Mouse (Mus musculus) MEL (cell line): ENCODE results near the gene Sat2. TPM values are rescaled to one million over a fixed set of nuclear protein-coding genes. Genes with fewer than 3 reads are reported as not detected.

Source experiments
- DNase-seq: peaks from one replicate; pipeline ENCODE4 v3.0.0; 2011; ENCODE audit warnings: low read depth, low spot score
- H3K27ac ChIP-seq: 2 replicates; pipeline ENCODE4 v1.5.1; 2012; ENCODE audit warnings: low read depth, mild to moderate bottlenecking, control low read depth, low read length, moderate library complexity; ENCODE audit not compliant: control insufficient read depth
- H3K27me3 ChIP-seq, 2 experiments: fragments of 150-350 bp in 1 of 2; sonication (generic) in 1 of 2; 2 replicates each; pipeline ENCODE4 v1.6.1; 2012; ENCODE audit warnings: low read length in 2 of 2, mild to moderate bottlenecking in 2 of 2, improper control_type of control experiment in 1 of 2, moderate library complexity in 1 of 2; ENCODE audit not compliant: insufficient read depth in 2 of 2, control insufficient read depth in 1 of 2
- H3K36me3 ChIP-seq, 2 experiments: 2 replicates each; pipeline ENCODE4 v1.6.1; 2012 to 2014; ENCODE audit warnings: low read length in 2 of 2, improper control_type of control experiment in 1 of 2, inconsistent platforms in 1 of 2, mild to moderate bottlenecking in 1 of 2; ENCODE audit not compliant: insufficient read depth in 2 of 2, control insufficient read depth in 1 of 2
- H3K4me1 ChIP-seq, 2 experiments: fragments of 150-350 bp in 1 of 2; sonication (generic) in 1 of 2; 2 replicates each; pipeline ENCODE4 v1.6.1; 2012; ENCODE audit warnings: low read length in 2 of 2, improper control_type of control experiment in 1 of 2, mild to moderate bottlenecking in 1 of 2; ENCODE audit not compliant: insufficient read depth in 2 of 2, control insufficient read depth in 1 of 2
- H3K4me3 ChIP-seq, 2 experiments: fragments of 150-350 bp in 1 of 2; sonication (generic) in 1 of 2; 2 replicates each; pipeline ENCODE4 v1.5.1; 2012; ENCODE audit warnings: low read depth in 2 of 2, low read length in 2 of 2, mild to moderate bottlenecking in 2 of 2, moderate library complexity in 2 of 2, control low read depth in 1 of 2, improper control_type of control experiment in 1 of 2; ENCODE audit not compliant: control insufficient read depth in 1 of 2, insufficient read depth in 1 of 2
- H3K79me2 ChIP-seq: 2 replicates; pipeline ENCODE4 v1.6.1; 2012; ENCODE audit warnings: mild to moderate bottlenecking, low read length, moderate library complexity; ENCODE audit not compliant: control insufficient read depth, poor library complexity, insufficient read depth
- H3K9ac ChIP-seq: 2 replicates; pipeline ENCODE4 v1.6.1; 2012; ENCODE audit warnings: low read depth, mild to moderate bottlenecking, control low read depth, low read length, moderate library complexity; ENCODE audit not compliant: control insufficient read depth, poor library complexity, severe bottlenecking
- H3K9me3 ChIP-seq: fragments of 150-350 bp; sonication (generic); replicated peaks from 2 replicates; pipeline ENCODE4 v1.6.1; 2012; ENCODE audit warnings: mild to moderate bottlenecking, low read length, improper control_type of control experiment, moderate library complexity; ENCODE audit not compliant: insufficient read depth
- CHD2 ChIP-seq: IDR thresholded peaks from 2 replicates; pipeline ENCODE4 v1.6.1; 2011; ENCODE audit warnings: low read length, improper control_type of control experiment
- CTCF ChIP-seq, 3 experiments: IDR thresholded peaks in 2 of 3; conservative IDR thresholded peaks in 1 of 3; 2 replicates each; pipeline ENCODE4 v1.5.1; 2011 to 2012; ENCODE audit warnings: low read length in 3 of 3, low read depth in 2 of 3, mild to moderate bottlenecking in 2 of 3, improper control_type of control experiment in 1 of 3, inconsistent platforms in 1 of 3, mixed read lengths in 1 of 3, moderate library complexity in 1 of 3; ENCODE audit not compliant: control insufficient read depth in 1 of 3, insufficient read depth in 1 of 3, poor library complexity in 1 of 3, severe bottlenecking in 1 of 3
- E2F4 ChIP-seq: IDR thresholded peaks from 2 replicates; pipeline ENCODE4 v1.6.1; 2011; ENCODE audit warnings: low read depth, low read length, improper control_type of control experiment, borderline replicate concordance
- GABPA ChIP-seq: IDR thresholded peaks from 2 replicates; pipeline ENCODE4 v1.6.1; 2012; ENCODE audit warnings: low read depth, mild to moderate bottlenecking, inconsistent platforms, low read length, improper control_type of control experiment, moderate library complexity
- GATA1 ChIP-seq: IDR thresholded peaks from 2 replicates; pipeline ENCODE4 v1.6.1; 2011; ENCODE audit warnings: low read depth, low read length, improper control_type of control experiment
- HCFC1 ChIP-seq: IDR thresholded peaks from 2 replicates; pipeline ENCODE4 v1.6.1; 2012; ENCODE audit warnings: low read depth, mild to moderate bottlenecking, inconsistent platforms, low read length, improper control_type of control experiment, moderate library complexity
- KAT2A ChIP-seq: conservative IDR thresholded peaks from 2 replicates; pipeline ENCODE4 v1.6.1; 2012; ENCODE audit warnings: low read depth, low read length, improper control_type of control experiment, inconsistent platforms
- MAFK ChIP-seq: IDR thresholded peaks from 2 replicates; pipeline ENCODE4 v1.6.1; 2011; ENCODE audit warnings: low read depth, mild to moderate bottlenecking, low read length, improper control_type of control experiment, borderline replicate concordance
- MAX ChIP-seq: IDR thresholded peaks from 2 replicates; pipeline ENCODE4 v1.6.1; 2011; ENCODE audit warnings: low read length, improper control_type of control experiment
- MEF2A ChIP-seq: IDR thresholded peaks from 2 replicates; pipeline ENCODE4 v1.6.1; 2014; ENCODE audit warnings: low read depth, mild to moderate bottlenecking, inconsistent platforms, low read length, improper control_type of control experiment; ENCODE audit not compliant: poor library complexity, insufficient replicate concordance, severe bottlenecking; ENCODE audit errors: extremely low read depth
- MYB ChIP-seq: IDR thresholded peaks from 2 replicates; pipeline ENCODE4 v1.6.1; 2011; ENCODE audit warnings: mild to moderate bottlenecking, low read depth, low read length, improper control_type of control experiment
- MYC ChIP-seq: IDR thresholded peaks from 2 replicates; pipeline ENCODE4 v1.6.1; 2011; ENCODE audit warnings: low read depth, mild to moderate bottlenecking, low read length, improper control_type of control experiment, moderate library complexity
- NELFE ChIP-seq: IDR thresholded peaks from 2 replicates; pipeline ENCODE4 v1.6.1; 2011; ENCODE audit warnings: low read depth, low read length, improper control_type of control experiment
- NRF1 ChIP-seq: IDR thresholded peaks from 2 replicates; pipeline ENCODE4 v1.6.1; 2014; ENCODE audit warnings: low read depth, mild to moderate bottlenecking, inconsistent platforms, low read length, improper control_type of control experiment, moderate library complexity; ENCODE audit not compliant: poor library complexity, insufficient read depth, severe bottlenecking
- POLR2A ChIP-seq, 2 experiments: IDR thresholded peaks; 2 replicates each; pipeline ENCODE4 v1.6.1; 2011 to 2012; ENCODE audit warnings: low read length in 2 of 2, mild to moderate bottlenecking in 2 of 2, control low read depth in 1 of 2, improper control_type of control experiment in 1 of 2, low read depth in 1 of 2, moderate library complexity in 1 of 2; ENCODE audit not compliant: control insufficient read depth in 1 of 2, insufficient read depth in 1 of 2, poor library complexity in 1 of 2
- POLR2AphosphoS2 ChIP-seq: IDR thresholded peaks from 2 replicates; pipeline ENCODE4 v1.6.1; 2011; ENCODE audit warnings: low read length, improper control_type of control experiment
- SIN3A ChIP-seq: IDR thresholded peaks from 2 replicates; pipeline ENCODE4 v1.6.1; 2012; ENCODE audit warnings: low read length, improper control_type of control experiment, inconsistent platforms
- SMC3 ChIP-seq: IDR thresholded peaks from 2 replicates; pipeline ENCODE4 v1.6.1; 2011; ENCODE audit warnings: low read depth, low read length, improper control_type of control experiment
- UBTF ChIP-seq: IDR thresholded peaks from 2 replicates; pipeline ENCODE4 v1.6.1; 2012; ENCODE audit warnings: low read depth, mild to moderate bottlenecking, inconsistent platforms, low read length, improper control_type of control experiment, moderate library complexity, borderline replicate concordance; ENCODE audit not compliant: insufficient read depth
- USF1 ChIP-seq: IDR thresholded peaks from 2 replicates; pipeline ENCODE4 v1.6.1; 2014; ENCODE audit warnings: low read depth, mild to moderate bottlenecking, inconsistent platforms, low read length, improper control_type of control experiment, moderate library complexity
- USF2 ChIP-seq, 2 experiments: IDR thresholded peaks; 2 replicates each; pipeline ENCODE4 v1.6.1; 2011 to 2012; ENCODE audit warnings: improper control_type of control experiment in 2 of 2, low read length in 2 of 2, borderline replicate concordance in 1 of 2, inconsistent platforms in 1 of 2, low read depth in 1 of 2, mild to moderate bottlenecking in 1 of 2; ENCODE audit not compliant: insufficient read depth in 1 of 2
- ZMIZ1 ChIP-seq: IDR thresholded peaks from 2 replicates; pipeline ENCODE4 v1.6.1; 2012; ENCODE audit warnings: low read depth, mild to moderate bottlenecking, inconsistent platforms, low read length, improper control_type of control experiment, moderate library complexity
- ZNF384 ChIP-seq: IDR thresholded peaks from 2 replicates; pipeline ENCODE4 v1.6.1; 2012; ENCODE audit warnings: low read depth, mild to moderate bottlenecking, inconsistent platforms, low read length, improper control_type of control experiment
- polyA plus RNA-seq, 2 experiments: library from polyadenylated mRNA; stranded (reverse) in 1 of 2; unstranded in 1 of 2; fragments of >175 nt in 1 of 2; fragments of >200 nt in 1 of 2; gene quantifications; 2 replicates each; pipeline versions ENCODE4 v1.2.1 to v1.2.4; 2012; ENCODE audit warnings: low replicate concordance in 2 of 2, low read depth in 1 of 2; ENCODE audit not compliant: insufficient read length in 2 of 2, insufficient read depth in 1 of 2, missing spikeins in 1 of 2
- total RNA-seq: library from RNA; depleted of rRNA; stranded (reverse); fragments of 300-350 nt; gene quantifications from 2 replicates; pipeline ENCODE4 v1.2.3, GENCODE M21; 2012

Sat2 gene
- total and polyA plus RNA-seq, 3 experiments: not detected

- H3K36me3 ChIP-seq: peaks cover 17 to 48% of the 10 kb centered on the region in 2 experiments
- peak overlapping the region; percentile 84; the same call in 1 of the 2 replicates for H3K27ac ChIP-seq
- no peak overlapping the region for H3K4me3 ChIP-seq
- H3K27me3 ChIP-seq: no peaks in the 10 kb centered on the region
- no peaks in the 10 kb centered on the region for H3K9me3 ChIP-seq
- no peak for TF ChIP-seq USF2 (IDR thresholded peaks at IDR 0.05; ENCODE audit: borderline replicate concordance in 1 of 2, insufficient read depth in 1 of 2, low read depth in 1 of 2, low read length in 2 of 2)
- TF ChIP-seq HCFC1: no peak
- no peak for TF ChIP-seq MEF2A
- no peak for TF ChIP-seq GATA1
- TF ChIP-seq KAT2A: no peak
- TF ChIP-seq MAFK: 0 out of 2 replicates have a peak, but pooled peaks have one; percentile 50
- H3K79me2 ChIP-seq: peaks cover 50% of the 10 kb centered on the region
- 0 out of 2 replicates have a peak overlapping the region, but pooled peaks have one; percentile 2 for H3K9ac ChIP-seq
- peak; percentile 28 for DNase-seq
- peaks cover 12 to 46% of the 10 kb centered on the region in 2 experiments for H3K4me1 ChIP-seq
These were observed 37.8 kb upstream of the Sat2 start for GRCm38 (mm10) chr11:69584008-69584407.

GRCm38 (mm10) chr11:69584937-69585336 is 36.9 kb upstream of the Sat2 start:
- 0 out of 2 replicates have a peak, but pooled peaks have one; percentile 53 for TF ChIP-seq ZMIZ1
- TF ChIP-seq NELFE: no peak
- Histone ChIP-seq H3K79me2 (peaks cover 50% of the 10 kb centered on the region), H3K9ac (peak overlapping the region; percentile 20), H3K4me1 (peaks cover 16 to 52% of the 10 kb centered on the region in 2 experiments), H3K27me3 (no peaks in the 10 kb centered on the region), H3K27ac (peak overlapping the region; percentile 84), H3K36me3 (peaks cover 23 to 54% of the 10 kb centered on the region in 2 experiments), H3K9me3 (no peaks in the 10 kb centered on the region), H3K4me3 (peak overlapping the region; percentile 5 to 11; a peak in 1 of 4 replicates)
- DNase-seq: peak; percentile 62

- Histone ChIP-seq H3K79me2 (peaks cover 44% of the 10 kb centered on the region), H3K4me3 (peak overlapping the region in 1 of 2 experiments; percentile 11; a peak in 1 of 4 replicates), H3K9me3 (no peaks in the 10 kb centered on the region), H3K27me3 (no peaks in the 10 kb centered on the region), H3K9ac (peak overlapping the region; percentile 26), H3K36me3 (peaks cover 24 to 62% of the 10 kb centered on the region in 2 experiments), H3K27ac (peak overlapping the region; percentile 84), H3K4me1 (peaks cover 16 to 60% of the 10 kb centered on the region in 2 experiments)
- DNase-seq: peak; percentile 98
- TF ChIP-seq E2F4 (no peak), MYC (peak; percentile 81), POLR2A (IDR thresholded peaks at IDR 0.05; ENCODE audit: control insufficient read depth in 1 of 2, insufficient read depth in 1 of 2, low read depth in 1 of 2, low read length in 2 of 2, poor library complexity in 1 of 2) (peak in 1 of 2 experiments; percentile 55; a peak in 2 of 4 replicates), MYB (no peak), USF2 (IDR thresholded peaks at IDR 0.05; ENCODE audit: borderline replicate concordance in 1 of 2, insufficient read depth in 1 of 2, low read depth in 1 of 2, low read length in 2 of 2) (no peak), MAX (no peak), HCFC1 (peak; percentile 65), USF1 (no peak), CHD2 (no peak; the same call in 1 of the 2 replicates), ZMIZ1 (no peak; the same call in none of the 2 replicates), POLR2AphosphoS2 (peak; percentile 55), GABPA (no peak), NRF1 (peak; percentile 54; the same call in 1 of the 2 replicates), ZNF384 (no peak), CTCF (IDR thresholded peaks at IDR 0.05 in 2 of 3, conservative IDR thresholded peaks at IDR 0.05 in 1 of 3; ENCODE audit: control insufficient read depth in 1 of 3, insufficient read depth in 1 of 3, low read depth in 2 of 3, low read length in 3 of 3, poor library complexity in 1 of 3, severe bottlenecking in 1 of 3) (no peak), MAFK (no peak), SMC3 (no peak), UBTF (no peak), GATA1 (peak; percentile 96), SIN3A (peak; percentile 93)
These were observed 36.0 kb upstream of the Sat2 start for GRCm38 (mm10) chr11:69585718-69586325.
